Mouse (Mus musculus) limb, embryonic 15.5 days (tissue): ENCODE results near the gene Stag1. TPM values are rescaled to one million over a fixed set of nuclear protein-coding genes. Genes with fewer than 3 reads are reported as not detected.

Source experiments
- ATAC-seq: fragments of 200-750 bp; cut with Nextera tagmentation; 2 replicates; pipeline ENCODE4 v1.8.0; 2017; ENCODE audit warnings: low read depth, moderate TSS enrichment; ENCODE audit not compliant: insufficient number of reproducible peaks, low FRiP score, low TSS enrichment
- H3K27ac ChIP-seq: fragments of 300-500 bp; sonication (generic); 2 replicates; pipeline ENCODE4 v1.5.1; 2015; ENCODE audit warnings: moderate library complexity, mild to moderate bottlenecking, inconsistent platforms
- H3K27me3 ChIP-seq: fragments of 300-500 bp; sonication (generic); 2 replicates; pipeline ENCODE4 v1.6.1; 2015; ENCODE audit warnings: inconsistent platforms
- H3K36me3 ChIP-seq: fragments of 300-500 bp; sonication (generic); 2 replicates; pipeline ENCODE4 v1.6.1; 2015; ENCODE audit warnings: inconsistent platforms
- H3K4me1 ChIP-seq: fragments of 300-500 bp; sonication (generic); 2 replicates; pipeline ENCODE4 v1.6.1; 2015; ENCODE audit warnings: inconsistent platforms
- H3K4me2 ChIP-seq: fragments of 300-500 bp; sonication (generic); 2 replicates; pipeline ENCODE4 v1.6.1; 2015; ENCODE audit warnings: mild to moderate bottlenecking, inconsistent platforms
- H3K4me3 ChIP-seq: fragments of 300-500 bp; sonication (generic); 2 replicates; pipeline ENCODE4 v1.5.1; 2015; ENCODE audit warnings: mild to moderate bottlenecking, inconsistent platforms
- H3K9ac ChIP-seq: fragments of 300-500 bp; sonication (generic); 2 replicates; pipeline ENCODE4 v1.6.1; 2015; ENCODE audit warnings: inconsistent platforms
- H3K9me3 ChIP-seq: fragments of 300-500 bp; sonication (generic); 2 replicates; pipeline ENCODE4 v1.6.1; 2016; ENCODE audit warnings: inconsistent platforms
- WGBS: fragments of 180-500 bp; shearing (Covaris S2); methylation state at CpG from one replicate; pipeline ENCODE4 v1.1.7; 2015; 5-methylcytosine and 5-hydroxymethylcytosine counted together
- polyA plus RNA-seq: library from polyadenylated mRNA; unstranded; fragments of >200 nt; fragmentation: Nextera tagmentation; extraction: Ambion mirVana; gene quantifications from 2 replicates; pipeline ENCODE4 v1.2.1, GENCODE M21; 2015

Gene Stag1
- polyA plus RNA-seq, 1 experiment from 2014 or later = 46.2 TPM

- Histone ChIP-seq H3K9me3 (no peaks in the 10 kb centered on the region), H3K36me3 (0 out of 2 replicates have a peak, but pooled peaks cover 7% of the 10 kb centered on the region), H3K27ac (no peak overlapping the region), H3K9ac (no peak overlapping the region), H3K4me2 (no peak overlapping the region), H3K4me3 (no peak overlapping the region), H3K4me1 (no peaks in the 10 kb centered on the region), H3K27me3 (no peaks in the 10 kb centered on the region)
- ATAC-seq = no peak
- 60% methylated on average over 2 of the region's 2 CpGs for WGBS
These were observed 319.5 kb downstream of the Stag1 start for GRCm38 (mm10) chr9:100917111-100917510.

- Histone ChIP-seq H3K4me2 (no peak overlapping the region), H3K9me3 (no peaks in the 10 kb centered on the region), H3K27me3 (no peaks in the 10 kb centered on the region), H3K4me1 (no peaks in the 10 kb centered on the region), H3K27ac (no peak overlapping the region), H3K9ac (no peak overlapping the region), H3K36me3 (peaks cover 31% of the 10 kb centered on the region), H3K4me3 (no peak overlapping the region)
- ATAC-seq = no peak
- WGBS = 98% methylated on average over 4 of the region's 4 CpGs
These were observed 329.0 kb downstream of the Stag1 start for GRCm38 (mm10) chr9:100926629-100927028.

- 57% methylated on average over 2 of the region's 2 CpGs for WGBS
- Histone ChIP-seq H3K27me3 (no peaks in the 10 kb centered on the region), H3K4me1 (no peaks in the 10 kb centered on the region), H3K4me3 (no peak overlapping the region), H3K36me3 (peaks cover 7% of the 10 kb centered on the region; the same call in 1 of the 2 replicates), H3K9me3 (no peaks in the 10 kb centered on the region), H3K4me2 (no peak overlapping the region), H3K9ac (no peak overlapping the region), H3K27ac (no peak overlapping the region)
- no peak for ATAC-seq
These were observed 344.4 kb downstream of the Stag1 start for GRCm38 (mm10) chr9:100942042-100942441.

GRCm38 (mm10) chr9:100944677-100945365 lies 347.2 kb downstream of the Stag1 start:
- peaks cover 15% of the 10 kb centered on the region; the same call in 1 of the 2 replicates for H3K36me3 ChIP-seq
- H3K4me2 ChIP-seq = no peak overlapping the region
- H3K27ac ChIP-seq = no peak overlapping the region
- no peaks in the 10 kb centered on the region for H3K27me3 ChIP-seq
- WGBS = 91% methylated on average over 5 of the region's 5 CpGs
- H3K9ac ChIP-seq = no peak overlapping the region
- no peaks in the 10 kb centered on the region for H3K9me3 ChIP-seq
- ATAC-seq = no peak
- H3K4me3 ChIP-seq = no peak overlapping the region
- no peaks in the 10 kb centered on the region for H3K4me1 ChIP-seq

GRCm38 (mm10) chr9:100951481-100951880 lies 353.9 kb downstream of the Stag1 start:
- Histone ChIP-seq H3K9me3 (no peaks in the 10 kb centered on the region), H3K4me2 (no peak overlapping the region), H3K27ac (no peak overlapping the region), H3K9ac (no peak overlapping the region), H3K27me3 (no peaks in the 10 kb centered on the region), H3K4me3 (no peak overlapping the region), H3K36me3 (peaks cover 34% of the 10 kb centered on the region), H3K4me1 (no peaks in the 10 kb centered on the region)
- 19% methylated on average over 4 of the region's 4 CpGs for WGBS
- no peak for ATAC-seq

GRCm38 (mm10) chr9:100962903-100963427 lies 365.4 kb downstream of the Stag1 start:
- H3K9ac ChIP-seq = no peak overlapping the region
- ATAC-seq = no peak
- H3K27me3 ChIP-seq = no peaks in the 10 kb centered on the region
- H3K4me1 ChIP-seq = peaks cover 3% of the 10 kb centered on the region; the same call in 1 of the 2 replicates
- 69% methylated on average over 5 of the region's 5 CpGs for WGBS
- H3K27ac ChIP-seq = no peak overlapping the region
- H3K36me3 ChIP-seq = peaks cover 12% of the 10 kb centered on the region; the same call in 1 of the 2 replicates
- no peak overlapping the region for H3K4me3 ChIP-seq
- no peaks in the 10 kb centered on the region for H3K9me3 ChIP-seq
- no peak overlapping the region for H3K4me2 ChIP-seq

GRCm38 (mm10) chr9:100963428-100963912 lies 365.9 kb downstream of the Stag1 start:
- H3K9me3 ChIP-seq = no peaks in the 10 kb centered on the region
- peaks cover 3% of the 10 kb centered on the region; the same call in 1 of the 2 replicates for H3K4me1 ChIP-seq
- H3K4me2 ChIP-seq = no peak overlapping the region
- ATAC-seq = no peak
- H3K36me3 ChIP-seq = peaks cover 12% of the 10 kb centered on the region; the same call in 1 of the 2 replicates
- 86% methylated on average over 1 of the region's 1 CpGs for WGBS
- no peak overlapping the region for H3K4me3 ChIP-seq
- no peak overlapping the region for H3K27ac ChIP-seq
- H3K9ac ChIP-seq = no peak overlapping the region
- H3K27me3 ChIP-seq = no peaks in the 10 kb centered on the region

GRCm38 (mm10) chr9:100964106-100964505 lies 366.5 kb downstream of the Stag1 start:
- Histone ChIP-seq H3K27ac (no peak overlapping the region), H3K4me1 (peaks cover 3% of the 10 kb centered on the region; the same call in 1 of the 2 replicates), H3K9ac (no peak overlapping the region), H3K4me2 (no peak overlapping the region), H3K4me3 (no peak overlapping the region), H3K36me3 (peaks cover 7% of the 10 kb centered on the region; the same call in 1 of the 2 replicates), H3K9me3 (no peaks in the 10 kb centered on the region), H3K27me3 (no peaks in the 10 kb centered on the region)
- 75% methylated on average over 4 of the region's 4 CpGs for WGBS
- ATAC-seq = no peak

- no peak overlapping the region for H3K9ac ChIP-seq
- no peaks in the 10 kb centered on the region for H3K36me3 ChIP-seq
- H3K4me1 ChIP-seq = no peaks in the 10 kb centered on the region
- no peaks in the 10 kb centered on the region for H3K27me3 ChIP-seq
- H3K9me3 ChIP-seq = no peaks in the 10 kb centered on the region
- 85% methylated on average over 2 of the region's 2 CpGs for whole genome bisulfite sequencing
- H3K27ac ChIP-seq = no peak overlapping the region
- H3K4me2 ChIP-seq = no peak overlapping the region
- H3K4me3 ChIP-seq = no peak overlapping the region
- ATAC-seq = no peak
These were observed 371.9 kb downstream of the Stag1 start for GRCm38 (mm10) chr9:100969461-100969860.

GRCm38 (mm10) chr9:100978666-100979065 lies 381.1 kb downstream of the Stag1 start:
- H3K27ac ChIP-seq = peak overlapping the region; percentile 14; the same call in 1 of the 2 replicates

GRCm38 (mm10) chr9:100979260-100979659 lies 381.7 kb downstream of the Stag1 start:
- Histone ChIP-seq H3K4me1 (peaks cover 11% of the 10 kb centered on the region), H3K27me3 (no peaks in the 10 kb centered on the region), H3K9me3 (no peaks in the 10 kb centered on the region), H3K27ac (0 out of 2 replicates have a peak overlapping the region, but pooled peaks have one; percentile 14), H3K4me3 (no peak overlapping the region), H3K4me2 (no peak overlapping the region), H3K36me3 (peaks cover 24% of the 10 kb centered on the region), H3K9ac (no peak overlapping the region)
- WGBS = 23% methylated on average over 5 of the region's 5 CpGs
- peak; percentile 79; the same call in 1 of the 2 replicates for ATAC-seq

More at GRCm38 (mm10) chr9:100978666-100979065, 381.1 kb downstream of the Stag1 start:
- no peak for ATAC-seq
- Histone ChIP-seq H3K4me2 (no peak overlapping the region), H3K9ac (no peak overlapping the region), H3K27me3 (no peaks in the 10 kb centered on the region), H3K4me1 (peaks cover 11% of the 10 kb centered on the region), H3K36me3 (peaks cover 20% of the 10 kb centered on the region), H3K4me3 (no peak overlapping the region), H3K9me3 (no peaks in the 10 kb centered on the region)
- 89% methylated on average over 5 of the region's 5 CpGs for WGBS

GRCm38 (mm10) chr9:100982786-100983185 lies 385.2 kb downstream of the Stag1 start:
- no peak for ATAC-seq
- H3K4me1 ChIP-seq = peaks cover 11% of the 10 kb centered on the region
- no peaks in the 10 kb centered on the region for H3K9me3 ChIP-seq
- no peak overlapping the region for H3K27ac ChIP-seq
- H3K9ac ChIP-seq = no peak overlapping the region
- WGBS = 87% methylated on average over 7 of the region's 7 CpGs
- H3K4me2 ChIP-seq = no peak overlapping the region
- peaks cover 50% of the 10 kb centered on the region for H3K36me3 ChIP-seq
- no peak overlapping the region for H3K4me3 ChIP-seq
- H3K27me3 ChIP-seq = no peaks in the 10 kb centered on the region
